13 mouse cellular contexts compared by ENCODE assay signal in the genomic region with DNA sequence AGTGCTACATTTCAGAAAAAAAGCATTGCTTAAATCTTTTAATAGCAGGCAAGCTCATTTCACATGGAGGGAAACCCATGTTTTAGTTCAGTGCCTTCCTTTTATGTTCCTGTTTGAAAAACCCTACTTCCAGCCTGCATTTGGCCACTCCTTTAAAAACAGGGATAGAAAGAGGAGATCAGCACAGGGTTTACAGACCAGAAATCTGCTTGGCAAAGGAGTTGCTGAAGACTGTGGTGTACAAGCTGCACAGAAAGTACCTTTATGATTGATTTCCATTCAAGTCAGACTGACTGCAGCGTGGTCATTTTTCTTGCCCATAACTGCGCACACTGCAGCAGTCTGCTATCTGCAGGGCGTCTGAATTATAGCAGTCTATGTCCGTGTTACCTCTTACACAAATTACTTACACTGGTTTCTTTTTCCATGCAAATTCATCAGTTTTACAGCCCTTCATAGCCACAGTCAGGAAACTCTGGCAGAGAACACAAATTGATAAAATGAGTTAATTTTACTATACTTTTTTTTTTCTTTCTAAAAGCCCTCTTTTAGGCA.
DNase-seq lines count a peak whose midpoint lies in the region; ATAC-seq and TF ChIP-seq lines count a peak whose summit lies in the region.
"Had no signal": no experiment of that assay in that cellular context is flagged by ENCODE, and none has a peak within 500 bp of the region (broad histone marks: within the 10 kb centered on the region; RNA-seq: fewer than 3 reads in every experiment).

No protein-coding gene starts in this region.

- ATAC-seq in heart, embryonic 14.5 days (ENCODE audit: insufficient number of reproducible peaks, insufficient read depth, low FRiP score, low read depth), result no peak
- no peak for ATAC-seq in liver, postnatal 0 days
- ATAC-seq in liver, embryonic 12.5 days, result no peak
- no peak for ATAC-seq in forebrain, embryonic 12.5 days (ENCODE audit: low FRiP score)
- ATAC-seq in midbrain, embryonic 16.5 days, result peak; percentile 49; the same call in 1 of the 2 replicates
- ATAC-seq: CD4-positive, CD25-positive, alpha-beta regulatory T cell, adult 4 months; Patski had no signal

- no peaks in the 10 kb centered on the region for H3K27me3 ChIP-seq in heart, embryonic 14.5 days (ENCODE audit: control insufficient read depth, insufficient read depth, low read length)
- no peaks in the 10 kb centered on the region for H3K27me3 ChIP-seq in liver, postnatal 0 days (ENCODE audit: insufficient read depth, low read length)
- no peaks in the 10 kb centered on the region for H3K27me3 ChIP-seq in liver, embryonic 12.5 days (replicated peaks)
- H3K27me3 ChIP-seq in forebrain, embryonic 12.5 days, result no peaks in the 10 kb centered on the region
- no peaks in the 10 kb centered on the region for H3K27me3 ChIP-seq in midbrain, embryonic 16.5 days (ENCODE audit: control insufficient read depth, insufficient read depth, low read depth, low read length)
- H3K27me3 ChIP-seq: Patski had no signal

- 73% methylated on average over 4 of the region's 4 CpGs for WGBS in heart, embryonic 14.5 days
- 64% methylated on average over 4 of the region's 4 CpGs for WGBS in liver, postnatal 0 days (ENCODE audit: insufficient replicate concordance)
- 61% methylated on average over 4 of the region's 4 CpGs for WGBS in liver, embryonic 12.5 days (ENCODE audit: insufficient replicate concordance)
- WGBS in forebrain, embryonic 12.5 days, result 57% methylated on average over 4 of the region's 4 CpGs
- 39% methylated on average over 4 of the region's 4 CpGs for WGBS in midbrain, embryonic 16.5 days

- no peak for DNase-seq in heart, postnatal 4 days
- no peak for DNase-seq in liver, postnatal 0 days
- DNase-seq in adrenal gland, postnatal 10 days, result no peak
- no peak for DNase-seq in right cerebral cortex, postnatal 25 days
- DNase-seq: cerebellum, postnatal 36 days had no signal

- peak overlapping the region; percentile 10 for H3K9ac ChIP-seq in heart, embryonic 14.5 days (ENCODE audit: low read length)
- no peak overlapping the region for H3K9ac ChIP-seq in liver, postnatal 0 days (replicated peaks)
- H3K9ac ChIP-seq in liver, embryonic 12.5 days, result no peak overlapping the region
- H3K9ac ChIP-seq in forebrain, embryonic 12.5 days, result no peak overlapping the region
- H3K9ac ChIP-seq in midbrain, embryonic 16.5 days (ENCODE audit: low read depth, low read length), result no peak overlapping the region

- H3K36me3 ChIP-seq in heart, embryonic 14.5 days (ENCODE audit: control insufficient read depth, insufficient read depth, low read length), result peaks cover 11% of the 10 kb centered on the region
- no peaks in the 10 kb centered on the region for H3K36me3 ChIP-seq in liver, postnatal 0 days (replicated peaks; ENCODE audit: insufficient read depth, low read length)
- H3K36me3 ChIP-seq in liver, embryonic 12.5 days, result no peaks in the 10 kb centered on the region
- H3K36me3 ChIP-seq in forebrain, embryonic 12.5 days (replicated peaks), result no peaks in the 10 kb centered on the region
- no peaks in the 10 kb centered on the region for H3K36me3 ChIP-seq in midbrain, embryonic 16.5 days (ENCODE audit: control insufficient read depth, insufficient read depth, low read length)

- TF ChIP-seq EP300 in liver, postnatal 0 days (IDR thresholded peaks at IDR 0.05; ENCODE audit: low read depth), result no peak

- no peak overlapping the region for H3K4me2 ChIP-seq in heart, embryonic 14.5 days (ENCODE audit: low read length)
- H3K4me2 ChIP-seq in liver, postnatal 0 days (ENCODE audit: low read depth, low read length), result no peak overlapping the region
- no peak overlapping the region for H3K4me2 ChIP-seq in liver, embryonic 12.5 days
- no peak overlapping the region for H3K4me2 ChIP-seq in forebrain, embryonic 12.5 days
- H3K4me2 ChIP-seq in midbrain, embryonic 16.5 days (ENCODE audit: low read length), result peak overlapping the region; percentile 12; the same call in 1 of the 2 replicates
- H3K4me2 ChIP-seq: liver, embryonic 11.5 days had no signal

- H3K27ac ChIP-seq in heart, embryonic 14.5 days (replicated peaks in 1 of 2; ENCODE audit: control insufficient read depth in 1 of 2, insufficient read depth in 1 of 2, low read depth in 2 of 2, low read length in 2 of 2), result peak overlapping the region; percentile 24 to 62
- H3K27ac ChIP-seq in liver, postnatal 0 days (ENCODE audit: low read depth), result no peak overlapping the region
- no peak overlapping the region for H3K27ac ChIP-seq in liver, embryonic 12.5 days
- H3K27ac ChIP-seq in forebrain, embryonic 12.5 days, result peak overlapping the region; percentile 68
- peak overlapping the region; percentile 31; the same call in 1 of the 2 replicates for H3K27ac ChIP-seq in midbrain, embryonic 16.5 days (ENCODE audit: low read length)
- H3K27ac ChIP-seq: macrophage had no signal

- no peak overlapping the region for H3K4me3 ChIP-seq in heart, embryonic 14.5 days (ENCODE audit: control insufficient read depth in 1 of 2, insufficient read depth in 1 of 2, low read depth in 1 of 2, low read length in 2 of 2)
- H3K4me3 ChIP-seq in liver, postnatal 0 days (ENCODE audit: low read depth, low read length), result no peak overlapping the region
- H3K4me3 ChIP-seq in liver, embryonic 12.5 days, result no peak overlapping the region
- H3K4me3 ChIP-seq in forebrain, embryonic 12.5 days (replicated peaks), result no peak overlapping the region
- H3K4me3 ChIP-seq in midbrain, embryonic 16.5 days (ENCODE audit: low read depth, low read length), result no peak overlapping the region

- H3K4me1 ChIP-seq in heart, embryonic 14.5 days (ENCODE audit: control insufficient read depth in 2 of 2, insufficient read depth in 2 of 2, low read length in 2 of 2), result peaks cover 6 to 30% of the 10 kb centered on the region in 2 experiments
- peaks cover 12% of the 10 kb centered on the region for H3K4me1 ChIP-seq in liver, postnatal 0 days (ENCODE audit: insufficient read depth)
- H3K4me1 ChIP-seq in liver, embryonic 12.5 days, result no peaks in the 10 kb centered on the region
- H3K4me1 ChIP-seq in forebrain, embryonic 12.5 days, result peaks cover 31% of the 10 kb centered on the region
- H3K4me1 ChIP-seq in midbrain, embryonic 16.5 days (ENCODE audit: control insufficient read depth, insufficient read depth, low read length), result peaks cover 11% of the 10 kb centered on the region

- no peaks in the 10 kb centered on the region for H3K9me3 ChIP-seq in heart, embryonic 14.5 days (ENCODE audit: control insufficient read depth, low read length)
- H3K9me3 ChIP-seq in liver, postnatal 0 days (ENCODE audit: low read length), result no peaks in the 10 kb centered on the region
- no peaks in the 10 kb centered on the region for H3K9me3 ChIP-seq in liver, embryonic 12.5 days (replicated peaks)
- H3K9me3 ChIP-seq in forebrain, embryonic 12.5 days, result no peaks in the 10 kb centered on the region
- H3K9me3 ChIP-seq in midbrain, embryonic 16.5 days (replicated peaks; ENCODE audit: control insufficient read depth, low read length, poor library complexity, severe bottlenecking), result no peaks in the 10 kb centered on the region

- peak; percentile 16; the same call in 1 of the 2 replicates for TF ChIP-seq CTCF in liver, postnatal 0 days (IDR thresholded peaks at IDR 0.05; ENCODE audit: low read depth)

Comparison
In these comparisons a context has a peak if more than half of its experiments do, and no peak if none do; other contexts are left out.
1. H3K27ac ChIP-seq: peak in heart, embryonic 14.5 days (2 of 2), forebrain, embryonic 12.5 days (single experiment) and midbrain, embryonic 16.5 days (single experiment); none in liver, postnatal 0 days (single experiment) and liver, embryonic 12.5 days (single experiment).